Mouse (Mus musculus): Measurements from ENCODE around the gene Sowaha.

DNA sequence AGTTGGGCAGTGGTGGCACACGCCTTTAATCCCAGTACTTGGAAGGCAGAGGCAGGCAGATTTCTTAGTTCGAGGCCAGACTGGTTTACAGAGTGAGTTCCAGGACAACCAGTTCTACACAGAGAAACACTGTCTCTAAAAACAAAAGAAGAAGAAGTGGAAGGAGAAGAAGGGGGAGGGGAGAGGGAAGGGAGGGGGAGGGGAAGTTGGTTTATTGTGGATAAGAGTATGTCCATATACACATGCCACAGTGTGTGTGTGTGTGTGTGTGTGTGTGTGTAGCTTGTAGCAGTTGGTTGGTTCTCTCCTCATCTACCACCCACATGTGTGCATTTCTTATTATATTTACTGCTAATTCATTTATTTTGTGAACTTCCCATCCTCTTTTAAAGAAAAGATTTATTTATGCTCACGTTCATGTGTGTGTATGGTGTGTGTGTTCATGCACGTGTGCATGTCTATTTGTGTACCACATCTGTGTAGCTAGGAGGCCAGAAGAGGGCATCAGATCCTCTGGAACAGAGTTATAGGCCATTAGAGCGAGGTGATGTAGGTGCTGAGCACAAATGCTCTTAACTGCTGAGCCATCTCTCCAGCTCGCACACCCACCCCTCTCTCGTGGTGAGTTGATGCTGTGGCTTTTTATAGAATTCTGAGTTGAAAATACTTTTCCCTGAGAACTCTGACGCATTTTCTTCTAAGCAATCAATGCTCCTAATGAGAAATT is 22.1 kb upstream of the Sowaha start:
- TF ChIP-seq USF1 (IDR thresholded peaks at IDR 0.05; ENCODE audit: low read depth) = no peak
- TF ChIP-seq CTCF (IDR thresholded peaks at IDR 0.05; ENCODE audit: control insufficient read depth, insufficient read depth, insufficient read length) = peak; percentile 10
- no peak for TF ChIP-seq MYOG (IDR thresholded peaks at IDR 0.05; ENCODE audit: control insufficient read depth, extremely low read depth, insufficient read length)

All from C2C12 (cell line).